Mouse (Mus musculus) kidney, adult 8-10 months (tissue): ENCODE data around the gene Rbp2.
A peak's percentile ranks its signal among the peaks of the same experiment; 100 is the strongest.

Experiments
- DNase-seq, 2 experiments: peaks; one replicate each; pipeline ENCODE4 v3.0.0; 2022

Rbp2 gene

GRCm38 (mm10) chr9:98485815-98486214 lies at the start of gene Rbp2:
Rbp2 (plus strand) TSS chr9:98486115.
- no peak for DNase-seq

GRCm38 (mm10) chr9:98437819-98438218 lies 48.1 kb upstream of the Rbp2 start:
- DNase-seq: no peak

- DNase-seq: no peak
Measured at GRCm38 (mm10) chr9:98439091-98439490, 46.8 kb upstream of the Rbp2 start.

- DNase-seq: peak in 1 of 2 experiments; percentile 26
Measured at GRCm38 (mm10) chr9:98442638-98443037, 43.3 kb upstream of the Rbp2 start.

GRCm38 (mm10) chr9:98445359-98446149 lies 40.4 kb upstream of the Rbp2 start:
- DNase-seq: no peak

GRCm38 (mm10) chr9:98450976-98451375 lies 34.9 kb upstream of the Rbp2 start:
- DNase-seq: no peak

- DNase-seq: no peak
Measured at GRCm38 (mm10) chr9:98466709-98467108, 19.2 kb upstream of the Rbp2 start.

- DNase-seq: no peak
Measured at GRCm38 (mm10) chr9:98480172-98480749, 5.7 kb upstream of the Rbp2 start.

GRCm38 (mm10) chr9:98482256-98482655 lies 3.7 kb upstream of the Rbp2 start:
- DNase-seq: no peak

- DNase-seq: no peak
Measured at GRCm38 (mm10) chr9:98485020-98485419, 895 bp upstream of the Rbp2 start.

GRCm38 (mm10) chr9:98487273-98487672 lies 1.4 kb downstream of the Rbp2 start:
- DNase-seq: peak in 1 of 2 experiments; percentile 2

GRCm38 (mm10) chr9:98489532-98489931 lies 3.6 kb downstream of the Rbp2 start:
- DNase-seq: no peak

- peak; percentile 13 to 14 for DNase-seq
Measured at GRCm38 (mm10) chr9:98490128-98490527, 4.2 kb downstream of the Rbp2 start.

GRCm38 (mm10) chr9:98491071-98491470 lies 5.2 kb downstream of the Rbp2 start:
- DNase-seq: no peak

- DNase-seq: no peak
Measured at GRCm38 (mm10) chr9:98492212-98492611, 6.3 kb downstream of the Rbp2 start.

GRCm38 (mm10) chr9:98492821-98493220 lies 6.9 kb downstream of the Rbp2 start:
- no peak for DNase-seq

GRCm38 (mm10) chr9:98497157-98497556 lies 11.2 kb downstream of the Rbp2 start:
- peak; percentile 30 to 54 for DNase-seq

GRCm38 (mm10) chr9:98497990-98498389 lies 12.1 kb downstream of the Rbp2 start:
- DNase-seq: peak; percentile 23 to 25

- DNase-seq: no peak
Measured at GRCm38 (mm10) chr9:98498717-98499268, 12.9 kb downstream of the Rbp2 start.

- DNase-seq: no peak
Measured at GRCm38 (mm10) chr9:98499601-98500000, 13.7 kb downstream of the Rbp2 start.

GRCm38 (mm10) chr9:98507480-98507879 lies 21.6 kb downstream of the Rbp2 start:
- DNase-seq: no peak

- no peak for DNase-seq
Measured at GRCm38 (mm10) chr9:98510363-98511055, 24.6 kb downstream of the Rbp2 start.

- DNase-seq: no peak
Measured at GRCm38 (mm10) chr9:98523872-98524271, 38.0 kb downstream of the Rbp2 start.
